Mouse (Mus musculus): ENCODE measurements at regions not wholly inside any gene's neighbourhood (a gene's known extent, or its start where the extent isn't known, plus 50 kb on each side); places are given as distances from the start of the nearest gene placed in this dataset.

DNA sequence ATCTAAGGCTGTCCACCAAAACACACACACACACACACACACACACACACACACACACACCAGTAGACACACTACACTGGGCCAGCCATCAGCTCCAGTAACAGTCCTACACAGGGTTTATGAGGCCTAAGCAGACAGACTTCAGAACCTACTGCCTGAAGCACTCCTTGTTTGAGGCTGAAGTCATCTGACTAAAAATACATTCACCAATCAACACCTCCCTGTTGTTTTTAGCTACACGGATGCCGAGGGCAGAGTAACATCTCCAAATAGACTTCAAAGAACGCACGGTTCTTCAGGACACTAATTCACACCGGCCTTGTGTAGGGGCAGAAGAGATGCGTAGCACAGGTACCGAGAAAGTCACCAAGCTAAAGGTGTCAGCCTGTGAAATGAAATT, 282.2 kb downstream of the Pik3r1 start:
- TF ChIP-seq CTCF (IDR thresholded peaks at IDR 0.05; ENCODE audit: low read depth), result no peak
- Histone ChIP-seq H3K27ac (ENCODE audit: low read depth) (no peak overlapping the region), H3K36me3 (ENCODE audit: insufficient read depth) (no peaks in the 10 kb centered on the region), H3K27me3 (ENCODE audit: insufficient read depth, low read length) (no peaks in the 10 kb centered on the region), H3K4me1 (ENCODE audit: insufficient read depth) (no peaks in the 10 kb centered on the region), H3K4me2 (no peak overlapping the region), H3K4me3 (ENCODE audit: low read depth, low read length) (no peak overlapping the region), H3K9ac (no peak overlapping the region), H3K9me3 (ENCODE audit: low read depth, low read length) (no peaks in the 10 kb centered on the region)
- DNase-seq, result no peak
- WGBS, result 79% methylated on average over 7 of the region's 7 CpGs
- ATAC-seq (ENCODE audit: insufficient read depth), result no peak

GRCm38 (mm10) chr13:101483816-101484215, 284.2 kb downstream of the Pik3r1 start:
- ATAC-seq (ENCODE audit: insufficient read depth), result no peak
- no peaks in the 10 kb centered on the region for H3K4me1 ChIP-seq (ENCODE audit: insufficient read depth)
- H3K9ac ChIP-seq, result no peak overlapping the region
- H3K4me3 ChIP-seq (ENCODE audit: low read depth, low read length), result no peak overlapping the region
- TF ChIP-seq CTCF (IDR thresholded peaks at IDR 0.05; ENCODE audit: low read depth), result no peak
- DNase-seq, result peak; percentile 43
- H3K36me3 ChIP-seq (ENCODE audit: insufficient read depth), result no peaks in the 10 kb centered on the region
- WGBS, result 70% methylated on average over 3 of the region's 3 CpGs
- H3K27me3 ChIP-seq (ENCODE audit: insufficient read depth, low read length), result no peaks in the 10 kb centered on the region
- H3K4me2 ChIP-seq, result no peak overlapping the region
- no peaks in the 10 kb centered on the region for H3K9me3 ChIP-seq (ENCODE audit: low read depth, low read length)
- no peak overlapping the region for H3K27ac ChIP-seq (ENCODE audit: low read depth)

DNA sequence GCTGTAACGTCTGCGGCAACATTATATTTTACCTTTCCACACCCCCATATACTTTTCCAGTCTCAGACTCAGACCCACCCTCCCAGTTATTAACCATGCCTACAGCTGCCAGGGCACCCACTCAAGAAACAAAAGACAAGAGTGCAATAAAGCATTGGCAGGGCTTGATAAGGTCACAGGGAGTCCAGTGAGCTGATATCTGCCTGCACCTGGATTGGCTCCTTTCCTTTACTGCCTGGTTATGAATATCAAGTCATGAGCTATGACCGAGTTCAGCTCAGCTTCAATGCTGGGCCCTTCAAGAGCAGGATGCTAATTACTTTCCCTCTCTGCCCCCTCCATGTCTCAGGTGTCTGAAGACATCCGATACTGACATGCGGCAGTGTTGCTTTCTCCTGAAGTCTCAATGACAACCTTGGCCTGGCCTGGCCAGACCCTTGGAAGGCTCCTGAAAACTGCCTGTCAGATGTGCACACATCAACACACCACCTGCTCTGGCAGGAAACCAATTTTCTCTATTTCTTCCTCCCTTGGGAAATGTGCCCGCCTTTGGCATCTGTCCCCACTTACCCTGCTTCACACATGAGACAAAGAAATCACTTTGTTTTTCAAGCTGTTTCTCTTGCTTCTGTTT, 286.3 kb downstream of the Pik3r1 start:
- no peak overlapping the region for H3K9ac ChIP-seq
- no peak for TF ChIP-seq CTCF (IDR thresholded peaks at IDR 0.05; ENCODE audit: low read depth)
- H3K36me3 ChIP-seq (ENCODE audit: insufficient read depth), result no peaks in the 10 kb centered on the region
- DNase-seq, result no peak
- no peaks in the 10 kb centered on the region for H3K4me1 ChIP-seq (ENCODE audit: insufficient read depth)
- H3K4me3 ChIP-seq (ENCODE audit: low read depth, low read length), result no peak overlapping the region
- 75% methylated on average over 6 of the region's 6 CpGs for WGBS
- no peaks in the 10 kb centered on the region for H3K9me3 ChIP-seq (ENCODE audit: low read depth, low read length)
- H3K27ac ChIP-seq (ENCODE audit: low read depth), result no peak overlapping the region
- no peaks in the 10 kb centered on the region for H3K27me3 ChIP-seq (ENCODE audit: insufficient read depth, low read length)
- no peak overlapping the region for H3K4me2 ChIP-seq
- no peak for ATAC-seq (ENCODE audit: insufficient read depth)

DNA sequence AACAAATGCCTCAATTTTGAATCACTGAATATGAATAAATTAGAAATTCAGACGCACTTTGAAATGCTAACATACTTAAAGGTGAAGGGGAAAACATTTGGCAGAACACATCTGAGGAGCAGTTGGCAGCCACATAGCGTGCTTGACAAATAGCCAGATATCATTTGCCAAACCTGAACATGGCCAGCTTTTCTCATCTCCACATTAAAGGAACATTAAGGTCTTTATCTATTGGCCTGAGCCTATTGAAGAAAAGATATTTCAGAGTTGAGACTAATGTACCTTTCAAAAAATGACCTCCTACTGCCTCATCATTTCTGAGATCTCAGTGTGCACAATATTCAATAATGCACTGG, 288.7 kb downstream of the Pik3r1 start:
- H3K27me3 ChIP-seq (ENCODE audit: insufficient read depth, low read length), result no peaks in the 10 kb centered on the region
- DNase-seq (no peak), ATAC-seq (ENCODE audit: insufficient read depth) (no peak)
- no peaks in the 10 kb centered on the region for H3K4me1 ChIP-seq (ENCODE audit: insufficient read depth)
- no peak overlapping the region for H3K4me3 ChIP-seq (ENCODE audit: low read depth, low read length)
- H3K9ac ChIP-seq, result no peak overlapping the region
- H3K4me2 ChIP-seq, result no peak overlapping the region
- WGBS, result 78% methylated on average over 2 of the region's 2 CpGs
- no peaks in the 10 kb centered on the region for H3K36me3 ChIP-seq (ENCODE audit: insufficient read depth)
- no peak for TF ChIP-seq CTCF (IDR thresholded peaks at IDR 0.05; ENCODE audit: low read depth)
- H3K27ac ChIP-seq (ENCODE audit: low read depth), result no peak overlapping the region
- no peaks in the 10 kb centered on the region for H3K9me3 ChIP-seq (ENCODE audit: low read depth, low read length)

DNA sequence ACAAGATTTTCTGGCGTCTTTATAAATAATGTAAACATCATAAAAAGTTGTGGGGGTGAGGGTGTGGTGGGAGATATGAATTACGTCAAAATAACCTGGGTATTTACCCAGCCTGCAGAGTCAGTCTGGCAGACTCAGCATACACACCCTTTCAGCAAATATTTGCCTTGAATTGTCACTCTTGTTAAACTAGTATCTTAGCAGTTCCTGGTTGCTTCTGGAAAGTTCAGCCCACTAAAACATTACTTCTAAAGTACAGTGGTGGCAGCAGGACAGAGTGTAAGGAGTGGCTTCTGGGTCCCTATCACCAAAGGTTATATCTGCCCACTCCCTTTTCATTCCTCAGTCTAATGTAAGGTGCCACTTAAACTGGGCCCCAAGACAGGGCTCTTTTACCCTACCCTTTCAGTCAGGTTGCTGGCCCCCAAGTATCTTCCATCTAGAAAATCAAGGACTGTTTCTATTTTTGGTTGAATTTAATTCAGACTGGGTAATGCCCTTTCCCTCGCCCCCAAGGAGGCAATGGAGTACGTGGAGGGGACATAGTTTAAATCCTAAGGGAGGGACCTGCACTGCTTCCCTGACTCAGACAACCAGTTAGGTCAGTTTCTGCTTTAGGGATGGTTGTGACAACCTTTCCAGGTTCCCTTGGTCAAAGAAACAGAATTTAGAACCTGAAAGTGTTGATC, 289.3 kb downstream of the Pik3r1 start:
- DNase-seq (no peak), ATAC-seq (ENCODE audit: insufficient read depth) (no peak)
- Histone ChIP-seq H3K9me3 (ENCODE audit: low read depth, low read length) (no peaks in the 10 kb centered on the region), H3K36me3 (ENCODE audit: insufficient read depth) (no peaks in the 10 kb centered on the region), H3K4me2 (no peak overlapping the region), H3K4me1 (ENCODE audit: insufficient read depth) (no peaks in the 10 kb centered on the region), H3K27ac (ENCODE audit: low read depth) (no peak overlapping the region), H3K9ac (no peak overlapping the region), H3K27me3 (ENCODE audit: insufficient read depth, low read length) (no peaks in the 10 kb centered on the region), H3K4me3 (ENCODE audit: low read depth, low read length) (no peak overlapping the region)
- no peak for TF ChIP-seq CTCF (IDR thresholded peaks at IDR 0.05; ENCODE audit: low read depth)
- 34% methylated on average over 4 of the region's 4 CpGs for WGBS

DNA sequence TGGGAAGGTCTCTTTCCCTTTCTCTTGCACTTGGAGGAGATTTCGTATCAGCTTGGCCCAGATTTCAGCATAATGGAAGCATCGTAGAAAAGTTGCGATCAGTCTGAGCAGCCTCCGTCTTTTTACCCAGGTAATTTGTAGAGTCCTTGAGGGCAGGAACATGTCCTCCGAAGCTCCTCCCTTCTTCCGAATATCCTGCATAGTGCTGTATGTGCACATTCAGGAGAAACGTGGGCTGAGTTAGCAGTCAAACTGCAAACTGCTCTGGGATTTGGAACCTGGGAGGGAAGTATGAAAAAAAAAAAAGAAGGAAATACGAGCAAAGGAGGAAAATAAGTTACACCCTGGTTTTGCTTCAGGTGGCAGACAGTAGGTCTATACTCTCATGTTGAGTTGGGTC, 294.7 kb downstream of the Pik3r1 start:
- no peak for TF ChIP-seq CTCF (IDR thresholded peaks at IDR 0.05; ENCODE audit: low read depth)
- ATAC-seq (ENCODE audit: insufficient read depth) (no peak), DNase-seq (no peak)
- Histone ChIP-seq H3K36me3 (ENCODE audit: insufficient read depth) (no peaks in the 10 kb centered on the region), H3K4me1 (ENCODE audit: insufficient read depth) (no peaks in the 10 kb centered on the region), H3K9ac (no peak overlapping the region), H3K4me3 (ENCODE audit: low read depth, low read length) (no peak overlapping the region), H3K27me3 (ENCODE audit: insufficient read depth, low read length) (no peaks in the 10 kb centered on the region), H3K9me3 (ENCODE audit: low read depth, low read length) (no peaks in the 10 kb centered on the region), H3K27ac (ENCODE audit: low read depth) (no peak overlapping the region), H3K4me2 (no peak overlapping the region)
- WGBS, result 81% methylated on average over 8 of the region's 8 CpGs

- Histone ChIP-seq H3K9ac (no peak overlapping the region), H3K4me3 (ENCODE audit: low read depth, low read length) (no peak overlapping the region), H3K27ac (ENCODE audit: low read depth) (no peak overlapping the region), H3K9me3 (ENCODE audit: low read depth, low read length) (no peaks in the 10 kb centered on the region), H3K36me3 (ENCODE audit: insufficient read depth) (no peaks in the 10 kb centered on the region), H3K27me3 (ENCODE audit: insufficient read depth, low read length) (no peaks in the 10 kb centered on the region), H3K4me1 (ENCODE audit: insufficient read depth) (no peaks in the 10 kb centered on the region), H3K4me2 (no peak overlapping the region)
- ATAC-seq (ENCODE audit: insufficient read depth) (no peak), DNase-seq (no peak)
- WGBS, result 74% methylated on average over 20 of the region's 20 CpGs
- no peak for TF ChIP-seq CTCF (IDR thresholded peaks at IDR 0.05; ENCODE audit: low read depth)
Measured at GRCm38 (mm10) chr13:101470560-101471247, 297.3 kb downstream of the Pik3r1 start.

Measured in lung, embryonic 14.5 days (tissue).